Mouse (Mus musculus): ENCODE measurements around the gene Fktn.
"Not testable (repeated sequence)": the region's sequence is repeated elsewhere in the genome, so short reads cannot be mapped to it uniquely, and the experiment has no call there.

DNA sequence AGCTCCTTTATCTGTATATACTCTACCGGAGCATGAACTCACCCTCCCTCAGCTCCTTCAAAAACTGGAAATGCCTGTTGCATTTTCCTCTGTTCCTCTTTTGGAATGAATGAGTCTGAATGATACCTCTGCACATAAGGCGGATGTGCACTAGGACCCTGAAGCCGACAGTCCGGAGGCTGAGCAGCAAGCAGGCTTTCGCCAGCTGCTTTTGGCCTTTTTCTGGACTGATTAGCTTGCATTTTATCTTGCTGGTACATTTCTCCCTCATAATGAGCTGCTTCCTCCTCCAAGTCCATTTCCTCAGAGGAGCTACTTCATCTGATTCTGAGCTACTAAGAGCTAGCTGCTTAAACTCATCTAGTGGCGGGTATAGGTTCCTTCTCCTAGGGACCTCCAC is 92.6 kb downstream of the Fktn start:
- TF ChIP-seq CTCF (IDR thresholded peaks at IDR 0.05; ENCODE audit: borderline replicate concordance, control insufficient read depth, extremely low read depth, insufficient read depth, low read length, poor library complexity); POLR2A (IDR thresholded peaks at IDR 0.05; ENCODE audit: control insufficient read depth, extremely low read depth, insufficient read depth, low read length, poor library complexity): not testable (repeated sequence)

Data from thymus, adult 2 months (tissue).